Mouse (Mus musculus) myocyte (in vitro differentiated cells): ENCODE results near the gene Lrrc1.

Experiments used
- CEBPB ChIP-seq: IDR thresholded peaks from 2 replicates; pipeline ENCODE4 v1.6.1; 2011; ENCODE audit warnings: mild to moderate bottlenecking, moderate library complexity; ENCODE audit not compliant: poor library complexity, insufficient read depth, severe bottlenecking
- E2F4 ChIP-seq: IDR thresholded peaks from one replicate; pipeline ENCODE4 v1.6.1; 2011; ENCODE audit warnings: mild to moderate bottlenecking, control low read depth, moderate library complexity; ENCODE audit not compliant: insufficient read depth
- MAX ChIP-seq: IDR thresholded peaks from one replicate; pipeline ENCODE4 v1.6.1; 2011; ENCODE audit warnings: low read depth, mild to moderate bottlenecking, control low read depth
- MYOD1 ChIP-seq, 3 experiments: IDR thresholded peaks; one replicate each; pipeline ENCODE4 v1.6.1; 2011; ENCODE audit warnings: control low read depth in 2 of 3, low read depth in 2 of 3, mild to moderate bottlenecking in 2 of 3, moderate library complexity in 1 of 3; ENCODE audit not compliant: insufficient read length in 2 of 3, control insufficient read depth in 1 of 3
- MYOG ChIP-seq, 3 experiments: IDR thresholded peaks; one replicate each; pipeline ENCODE4 v1.6.1; 2011; ENCODE audit warnings: control low read depth in 2 of 3, low read depth in 2 of 3, mild to moderate bottlenecking in 2 of 3; ENCODE audit not compliant: insufficient read length in 2 of 3, control insufficient read depth in 1 of 3, insufficient read depth in 1 of 3
- POLR2A ChIP-seq: IDR thresholded peaks from one replicate; pipeline ENCODE4 v1.6.1; 2011; ENCODE audit warnings: low read depth, mild to moderate bottlenecking, control low read depth, moderate library complexity; ENCODE audit not compliant: insufficient read length
- POLR2AphosphoS2 ChIP-seq: IDR thresholded peaks from one replicate; pipeline ENCODE4 v1.6.1; 2011; ENCODE audit warnings: low read depth, control low read depth; ENCODE audit not compliant: insufficient read length
- REST ChIP-seq: IDR thresholded peaks from one replicate; pipeline ENCODE4 v1.6.1; 2011; ENCODE audit warnings: mild to moderate bottlenecking, control low read depth, moderate library complexity; ENCODE audit not compliant: insufficient read depth, insufficient read length
- SRF ChIP-seq: IDR thresholded peaks from one replicate; pipeline ENCODE4 v1.6.1; 2011; ENCODE audit warnings: low read depth; ENCODE audit not compliant: control insufficient read depth, insufficient read length
- TCF12 ChIP-seq: IDR thresholded peaks from one replicate; pipeline ENCODE4 v1.6.1; 2011; ENCODE audit warnings: mild to moderate bottlenecking, control low read depth; ENCODE audit not compliant: poor library complexity, insufficient read depth, severe bottlenecking
- TCF3 ChIP-seq: IDR thresholded peaks from one replicate; pipeline ENCODE4 v1.6.1; 2011; ENCODE audit warnings: low read depth, control low read depth; ENCODE audit not compliant: insufficient read length
- USF1 ChIP-seq: IDR thresholded peaks from one replicate; pipeline ENCODE4 v1.6.1; 2011; ENCODE audit warnings: low read depth, mild to moderate bottlenecking, control low read depth, moderate library complexity

DNA sequence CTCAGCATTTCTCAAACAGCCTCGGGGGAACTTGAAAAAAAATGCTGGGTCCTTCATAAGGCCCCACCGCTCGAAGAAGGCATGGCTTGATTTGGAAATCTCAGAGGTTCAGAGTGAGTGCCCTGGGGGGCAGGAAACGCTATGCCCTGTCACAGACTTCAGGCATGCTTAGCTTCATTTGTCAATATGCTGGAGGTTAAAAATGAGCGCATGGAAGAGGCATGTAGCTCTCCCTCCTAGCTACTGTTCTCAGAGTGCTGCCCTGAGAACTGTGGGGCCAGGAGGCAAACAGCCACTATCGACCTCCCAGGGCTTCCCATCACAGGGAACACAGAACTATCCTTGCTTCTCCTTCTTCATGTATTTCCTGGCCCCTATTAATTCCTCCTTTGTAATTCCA, 47.5 kb downstream of the Lrrc1 start:
- TF ChIP-seq E2F4: no peak
- no peak for TF ChIP-seq TCF12
- no peak for TF ChIP-seq POLR2A
- no peak for TF ChIP-seq POLR2AphosphoS2
- no peak for TF ChIP-seq MYOD1 (IDR thresholded peaks at IDR 0.05; ENCODE audit: control insufficient read depth in 1 of 3, insufficient read length in 2 of 3, low read depth in 2 of 3)
- no peak for TF ChIP-seq MAX
- no peak for TF ChIP-seq REST
- no peak for TF ChIP-seq USF1
- TF ChIP-seq SRF: no peak
- TF ChIP-seq MYOG (IDR thresholded peaks at IDR 0.05; ENCODE audit: control insufficient read depth in 1 of 3, insufficient read depth in 1 of 3, insufficient read length in 2 of 3, low read depth in 2 of 3): no peak
- TF ChIP-seq CEBPB: no peak
- no peak for TF ChIP-seq TCF3
